Mouse (Mus musculus) kidney, embryonic 16.5 days (tissue): ENCODE measurements at regions not wholly inside any gene's neighbourhood (a gene's known extent, or its start where the extent isn't known, plus 50 kb on each side); places are given as distances from the start of the nearest gene placed in this dataset. TPM values are rescaled to one million over a fixed set of nuclear protein-coding genes. Genes with fewer than 3 reads are reported as not detected.
A peak's percentile ranks its signal among the peaks of the same experiment; 100 is the strongest.

Experiments
- ATAC-seq: fragments of 200-750 bp; cut with Nextera tagmentation; 2 replicates; pipeline ENCODE4 v1.8.0; 2017; ENCODE audit warnings: moderate TSS enrichment; ENCODE audit not compliant: low FRiP score, low TSS enrichment
- H3K27ac ChIP-seq: fragments of 300-500 bp; sonication (generic); 2 replicates; pipeline ENCODE4 v1.5.1; 2014; ENCODE audit warnings: low read length
- H3K27me3 ChIP-seq: fragments of 300-500 bp; sonication (generic); 2 replicates; pipeline ENCODE4 v1.6.1; 2014; ENCODE audit warnings: low read length, control low read depth, mixed read lengths; ENCODE audit not compliant: insufficient read depth
- H3K36me3 ChIP-seq: fragments of 300-500 bp; sonication (generic); 2 replicates; pipeline ENCODE4 v1.6.1; 2014; ENCODE audit warnings: low read length, control low read depth, mixed read lengths; ENCODE audit not compliant: insufficient read depth
- H3K4me1 ChIP-seq: fragments of 300-500 bp; sonication (generic); 2 replicates; pipeline ENCODE4 v1.6.1; 2014; ENCODE audit warnings: low read length, control low read depth, mixed read lengths; ENCODE audit not compliant: insufficient read depth
- H3K4me2 ChIP-seq: fragments of 300-500 bp; sonication (generic); replicated peaks from 2 replicates; pipeline ENCODE4 v1.6.1; 2014; ENCODE audit warnings: low read depth, low read length
- H3K4me3 ChIP-seq: fragments of 300-500 bp; sonication (generic); 2 replicates; pipeline ENCODE4 v1.5.1; 2014; ENCODE audit warnings: mild to moderate bottlenecking, low read length
- H3K9ac ChIP-seq: fragments of 300-500 bp; sonication (generic); replicated peaks from 2 replicates; pipeline ENCODE4 v1.6.1; 2014; ENCODE audit warnings: low read length
- H3K9me3 ChIP-seq: fragments of 300-500 bp; sonication (generic); 2 replicates; pipeline ENCODE4 v1.6.1; 2016; ENCODE audit warnings: low read length, control low read depth
- WGBS: fragments of 180-500 bp; shearing (Covaris S2); extraction: QIAGEN DNeasy Blood & Tissue Kit; methylation state at CpG from one replicate; pipeline ENCODE4 v1.1.7; 2014; 5-methylcytosine and 5-hydroxymethylcytosine counted together
- microRNA-seq: library from miRNA; unstranded; fragments of <30 nt; microRNA quantifications from one replicate; pipeline ENCODE4, GENCODE M21; 2016

DNA sequence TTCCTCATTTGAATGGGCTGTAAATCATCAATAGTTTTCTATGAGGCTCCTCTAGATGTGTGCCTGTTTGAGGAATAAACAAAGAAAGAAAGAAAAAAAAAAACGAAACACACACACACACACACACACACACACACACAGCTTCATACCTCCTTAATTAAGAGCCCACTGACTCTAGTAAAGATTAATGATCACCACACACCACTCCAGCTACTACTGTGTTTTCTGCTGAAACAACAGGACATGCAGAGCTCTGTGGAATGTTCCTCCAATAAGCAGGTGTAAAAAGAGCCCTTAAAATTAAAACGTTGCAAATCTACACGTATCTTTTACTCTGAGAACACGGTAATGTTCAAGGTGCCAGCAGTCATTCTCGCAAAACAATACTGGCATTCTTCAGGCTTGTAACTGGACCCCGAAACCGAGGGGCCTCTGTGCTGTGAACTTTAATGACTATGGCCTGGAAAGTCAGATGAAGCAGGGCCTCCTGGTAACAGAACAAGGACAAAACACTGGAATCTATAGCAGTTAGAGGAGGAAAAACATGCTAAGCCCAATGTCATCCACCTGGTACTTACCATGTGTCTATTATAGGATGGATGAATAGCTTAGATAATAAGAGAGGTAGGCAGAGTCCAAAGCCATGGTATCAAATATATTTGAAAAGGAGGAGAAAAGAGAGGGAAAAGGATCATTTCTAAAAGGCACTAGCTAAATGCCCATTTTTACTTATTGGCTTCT is 151.7 kb downstream of the Gm11361 start:
- Histone ChIP-seq H3K27ac (peak overlapping the region; percentile 48; the same call in 1 of the 2 replicates), H3K4me2 (no peak overlapping the region), H3K36me3 (no peaks in the 10 kb centered on the region), H3K9ac (no peak overlapping the region), H3K4me3 (no peak overlapping the region), H3K9me3 (no peaks in the 10 kb centered on the region), H3K27me3 (no peaks in the 10 kb centered on the region), H3K4me1 (peaks cover 6% of the 10 kb centered on the region)
- peak; percentile 71; the same call in 1 of the 2 replicates for ATAC-seq
- WGBS, result 25% methylated on average over 7 of the region's 7 CpGs

DNA sequence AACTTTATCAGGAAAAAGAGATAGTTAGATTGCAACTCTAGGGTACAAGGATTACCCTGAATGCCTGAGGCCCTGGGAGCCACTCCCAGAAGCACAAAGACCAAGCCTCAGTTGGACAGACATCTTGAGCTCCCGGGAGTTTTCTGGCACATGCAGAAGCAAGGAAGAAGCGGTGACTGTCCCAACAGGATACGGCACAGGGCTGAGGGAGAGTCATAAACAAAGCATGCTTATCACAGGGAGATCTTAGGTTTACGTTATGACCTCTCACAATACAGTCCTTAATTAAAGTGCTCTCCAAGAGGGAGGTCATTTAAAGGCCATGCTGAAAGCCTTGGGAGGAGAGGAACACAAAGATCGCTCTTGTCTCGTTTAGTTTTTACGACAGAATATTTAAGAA is 143.1 kb downstream of the Gm11361 start:
- Histone ChIP-seq H3K9ac (no peak overlapping the region), H3K27me3 (no peaks in the 10 kb centered on the region), H3K4me3 (no peak overlapping the region), H3K27ac (0 out of 2 replicates have a peak overlapping the region, but pooled peaks have one; percentile 17), H3K4me1 (peaks cover 11% of the 10 kb centered on the region; the same call in 1 of the 2 replicates), H3K36me3 (no peaks in the 10 kb centered on the region), H3K4me2 (no peak overlapping the region), H3K9me3 (no peaks in the 10 kb centered on the region)
- 11% methylated on average over 7 of the region's 7 CpGs for WGBS
- ATAC-seq, result peak; percentile 49; the same call in 1 of the 2 replicates

Small RNA genes in the stretch of these regions (microRNA-seq; reads per million reads assigned to microRNA genes)
- gene Mir6368, result not detected
